Mouse (Mus musculus): ENCODE results near the gene Tnfsf4.

Gene Tnfsf4

DNA sequence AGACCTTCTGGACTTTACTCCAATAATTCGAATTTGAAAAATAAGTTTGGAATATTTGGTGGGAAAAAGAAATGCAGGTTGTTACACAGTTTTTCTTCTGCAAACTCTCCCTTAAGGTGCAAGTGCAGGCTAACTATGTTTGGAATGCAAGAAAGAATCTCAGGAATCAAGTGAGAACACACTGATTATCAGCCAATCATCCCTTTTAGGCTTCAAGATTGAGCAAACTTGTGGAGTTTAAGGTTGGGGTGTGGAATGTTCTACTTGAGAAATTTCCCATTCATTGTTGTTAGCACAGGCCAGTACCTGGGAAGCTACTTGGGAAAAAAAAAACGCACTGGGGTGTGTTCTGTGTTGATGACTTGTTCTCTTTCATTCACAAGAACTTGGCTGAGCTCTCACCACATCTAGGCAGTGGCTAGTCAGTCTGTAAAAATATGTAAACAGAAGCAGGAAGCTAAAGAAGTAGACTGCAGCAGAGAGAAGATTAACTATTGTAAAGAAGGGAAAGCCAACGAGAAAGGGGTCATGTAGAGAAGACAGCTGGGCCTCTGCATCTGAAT lies 56.6 kb downstream of the Tnfsf4 start:
- no peak for DNase-seq (ENCODE audit: extremely low spot score, low read depth, low spot score)

DNA sequence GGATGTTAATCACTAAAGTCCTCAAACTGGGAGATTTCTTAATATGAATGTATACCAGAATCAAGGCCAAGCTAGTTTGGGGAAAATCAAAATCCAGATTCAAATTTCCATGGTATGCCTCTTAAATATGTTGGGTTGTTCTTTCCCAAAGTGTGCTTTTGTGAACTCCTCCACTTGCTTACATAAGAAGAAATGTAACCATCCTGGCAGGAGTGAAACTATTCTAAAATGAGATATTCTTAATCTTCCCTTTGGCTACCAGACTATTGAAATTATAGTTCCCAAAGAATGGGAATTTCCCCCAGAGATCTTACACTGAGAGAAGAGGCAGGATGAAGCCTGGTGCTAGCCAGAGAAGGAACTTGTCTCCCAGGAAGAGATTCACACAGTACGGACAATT lies 57.0 kb downstream of the Tnfsf4 start:
- no peak for DNase-seq (ENCODE audit: extremely low spot score, low read depth, low spot score)

DNA sequence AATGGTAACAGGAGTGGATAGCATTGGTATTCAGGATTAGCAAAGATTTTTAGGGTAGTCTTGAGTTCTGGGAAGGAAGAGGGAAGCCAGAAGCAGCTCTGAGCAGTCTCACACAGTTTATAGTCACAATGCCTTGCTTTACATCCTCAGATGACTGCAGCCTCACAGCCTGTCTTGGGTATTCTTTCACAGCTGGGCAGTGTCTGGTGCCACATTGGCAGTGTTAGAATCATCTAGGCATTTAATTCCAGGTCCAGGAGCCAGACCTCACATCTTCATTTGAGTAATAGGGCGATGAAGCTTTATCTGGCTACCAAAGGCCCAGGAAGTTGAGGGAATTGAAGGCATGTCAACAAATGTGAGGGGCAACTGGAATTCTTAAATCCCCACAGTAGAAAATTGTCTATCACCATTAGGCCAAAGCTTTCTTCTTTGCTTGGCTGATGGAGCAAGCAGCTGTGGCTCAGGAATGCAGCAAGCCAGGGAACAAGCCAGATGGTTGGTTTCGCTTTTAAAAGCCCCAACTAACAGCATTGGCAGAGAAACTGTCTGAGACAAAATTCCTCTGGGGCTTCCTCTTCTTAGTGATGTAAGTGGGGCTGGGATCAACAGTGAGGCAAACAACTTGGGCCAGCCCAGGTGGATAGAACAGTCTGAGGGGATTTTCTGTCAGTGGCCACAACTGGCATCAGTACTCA lies 68.3 kb downstream of the Tnfsf4 start:
- DNase-seq (ENCODE audit: extremely low spot score, low read depth, low spot score) = no peak
